8 mouse cellular contexts compared by ENCODE assay signal in genomic region chr17:15499656-15500394, GRCm38 (mm10). TPM values are rescaled to one million over a fixed set of nuclear protein-coding genes. Genes with fewer than 3 reads are reported as not detected.
DNase-seq lines count a peak whose midpoint lies in the region; ATAC-seq and TF ChIP-seq lines count a peak whose summit lies in the region.

Gene Psmb1 (minus strand): TSS chr17:15499751.
Gene Tbp (plus strand): TSS chr17:15499888.

- H3K9me3 ChIP-seq in embryonic facial prominence, embryonic 15.5 days (replicated peaks) = no peaks in the 10 kb centered on the region
- H3K9me3 ChIP-seq in limb, embryonic 14.5 days (ENCODE audit: control insufficient read depth, low read length) = no peaks in the 10 kb centered on the region
- no peaks in the 10 kb centered on the region for H3K9me3 ChIP-seq in midbrain, postnatal 0 days (ENCODE audit: low read length)

- ATAC-seq in embryonic facial prominence, embryonic 15.5 days (ENCODE audit: insufficient number of reproducible peaks, low FRiP score, low TSS enrichment, low read depth) = peak; percentile 93
- ATAC-seq in limb, embryonic 14.5 days (ENCODE audit: low FRiP score, low read depth) = peak; percentile 93
- ATAC-seq in midbrain, postnatal 0 days (ENCODE audit: low FRiP score) = peak; percentile 91

- WGBS in bone marrow, adult 2 months = under 1% methylated on average over 63 of the region's 63 CpGs
- under 1% methylated on average over 63 of the region's 63 CpGs for WGBS in embryonic facial prominence, embryonic 15.5 days
- under 1% methylated on average over 63 of the region's 63 CpGs for WGBS in limb, embryonic 14.5 days
- WGBS in midbrain, postnatal 0 days = under 1% methylated on average over 63 of the region's 63 CpGs

- peak; percentile 99 for DNase-seq in 416B (ENCODE audit: low read depth)
- peak; percentile 98 for DNase-seq in heart, adult 8-10 months (ENCODE audit: low spot score)
- DNase-seq in kidney, adult 9 months = peak; percentile 99
- peak; percentile 98 for DNase-seq in limb, embryonic 14.5 days (ENCODE audit: low spot score)
- peak; percentile 99 for DNase-seq in midbrain, postnatal 0 days (ENCODE audit: low spot score)
- DNase-seq in spleen, postnatal 14 days (ENCODE audit: low spot score in 2 of 2) = peak; percentile 90 to 95

- H3K9ac ChIP-seq in embryonic facial prominence, embryonic 15.5 days = peak within 1 kb of the TSS; percentile 55
- peak within 1 kb of the TSS; percentile 83 for H3K9ac ChIP-seq in limb, embryonic 14.5 days (ENCODE audit: low read depth, low read length, severe bottlenecking)
- peak within 1 kb of the TSS; percentile 84 for H3K9ac ChIP-seq in midbrain, postnatal 0 days (replicated peaks; ENCODE audit: low read length, poor library complexity, severe bottlenecking)

- H3K36me3 ChIP-seq in embryonic facial prominence, embryonic 15.5 days = peaks cover 21% of the 10 kb centered on the region
- peaks cover 29% of the 10 kb centered on the region for H3K36me3 ChIP-seq in limb, embryonic 14.5 days (ENCODE audit: control insufficient read depth, insufficient read depth, low read length)
- H3K36me3 ChIP-seq in midbrain, postnatal 0 days (ENCODE audit: insufficient read depth, low read length) = peaks cover 16% of the 10 kb centered on the region

- no peaks in the 10 kb centered on the region for H3K27me3 ChIP-seq in embryonic facial prominence, embryonic 15.5 days
- no peaks in the 10 kb centered on the region for H3K27me3 ChIP-seq in limb, embryonic 14.5 days (ENCODE audit: control insufficient read depth, insufficient read depth, low read length)
- H3K27me3 ChIP-seq in midbrain, postnatal 0 days (ENCODE audit: insufficient read depth, low read length) = no peaks in the 10 kb centered on the region

- H3K4me1 ChIP-seq in bone marrow, adult 2 months (ENCODE audit: control insufficient read depth, insufficient read depth, low read length) = peaks cover 1% of the 10 kb centered on the region; the same call in 1 of the 2 replicates
- peaks cover 30% of the 10 kb centered on the region for H3K4me1 ChIP-seq in embryonic facial prominence, embryonic 15.5 days
- peaks cover 24% of the 10 kb centered on the region for H3K4me1 ChIP-seq in limb, embryonic 14.5 days (ENCODE audit: control insufficient read depth, insufficient read depth, low read length)
- H3K4me1 ChIP-seq in midbrain, postnatal 0 days (ENCODE audit: insufficient read depth, low read length) = peaks cover 19% of the 10 kb centered on the region; the same call in 1 of the 2 replicates

- peak; percentile 86 for TF ChIP-seq POLR2A in bone marrow, adult 2 months (IDR thresholded peaks at IDR 0.05; ENCODE audit: borderline replicate concordance, control insufficient read depth, low read depth, low read length)
- 0 out of 2 replicates have a peak, but pooled peaks have one; percentile 26 for TF ChIP-seq POLR2A in limb, embryonic 14.5 days (IDR thresholded peaks at IDR 0.05; ENCODE audit: borderline replicate concordance, extremely low read depth, insufficient read depth, insufficient read length)

- peak within 1 kb of the TSS; percentile 88 for H3K27ac ChIP-seq in bone marrow, adult 2 months (ENCODE audit: control insufficient read depth, insufficient read depth, low read depth, low read length, poor library complexity)
- H3K27ac ChIP-seq in embryonic facial prominence, embryonic 15.5 days (replicated peaks) = peak within 1 kb of the TSS; percentile 96
- H3K27ac ChIP-seq in limb, embryonic 14.5 days (replicated peaks; ENCODE audit: low read depth, low read length) = peak within 1 kb of the TSS; percentile 53; the same call in 1 of the 2 replicates
- peak within 1 kb of the TSS; percentile 88 for H3K27ac ChIP-seq in midbrain, postnatal 0 days (ENCODE audit: low read depth, low read length)

- H3K4me2 ChIP-seq in embryonic facial prominence, embryonic 15.5 days (replicated peaks) = peak within 1 kb of the TSS; percentile 76
- peak within 1 kb of the TSS; percentile 78 for H3K4me2 ChIP-seq in limb, embryonic 14.5 days (replicated peaks; ENCODE audit: low read depth, low read length, severe bottlenecking)
- H3K4me2 ChIP-seq in midbrain, postnatal 0 days (ENCODE audit: low read depth, low read length, poor library complexity, severe bottlenecking) = peak within 1 kb of the TSS; percentile 86

- H3K4me3 ChIP-seq in bone marrow, adult 2 months (replicated peaks; ENCODE audit: control insufficient read depth, low read depth, low read length) = peak within 1 kb of the TSS; percentile 77
- peak within 1 kb of the TSS; percentile 99 for H3K4me3 ChIP-seq in embryonic facial prominence, embryonic 15.5 days (replicated peaks)
- peak within 1 kb of the TSS; percentile 97 for H3K4me3 ChIP-seq in limb, embryonic 14.5 days (replicated peaks; ENCODE audit: low read length)
- peak within 1 kb of the TSS; percentile 97 for H3K4me3 ChIP-seq in midbrain, postnatal 0 days (ENCODE audit: low read depth, low read length)

- TF ChIP-seq CTCF in bone marrow, adult 2 months (IDR thresholded peaks at IDR 0.05; ENCODE audit: control insufficient read depth, insufficient read depth, low read length) = no peak
- TF ChIP-seq CTCF in midbrain, postnatal 0 days (IDR thresholded peaks at IDR 0.05) = no peak

RNA-seq across cellular contexts. Expression of gene Psmb1, which starts in this region (rescaled TPM):
- 146 and 240 TPM in 2 replicates for polyA plus RNA-seq in bone marrow, adult 2 months (2011; ENCODE audit: insufficient read depth, insufficient read length, low replicate concordance, missing spikeins)
- polyA plus RNA-seq in embryonic facial prominence, embryonic 15.5 days (2015; fragmentation: Nextera tagmentation; extraction: Ambion mirVana) = 235 and 236 TPM in 2 replicates
- 100 to 1,000 TPM; 115 to 133 (median 121) TPM for total RNA-seq in heart, adult 8-10 months (2022)
- polyA plus RNA-seq in limb, embryonic 14.5 days (2012; rRNA removed) = 146 and 167 TPM in 2 replicates
- polyA plus RNA-seq in limb, embryonic 14.5 days (2014; fragmentation: Nextera tagmentation; extraction: Ambion mirVana) = 258 and 282 TPM in 2 replicates
- 93.1 and 130 TPM in 2 replicates for total RNA-seq in midbrain, postnatal 0 days (2014; rRNA removed)
- polyA plus RNA-seq in midbrain, postnatal 0 days (2015; fragmentation: Nextera tagmentation; extraction: Ambion mirVana) = 253 and 257 TPM in 2 replicates

RNA-seq across cellular contexts. Expression of gene Tbp, which starts in this region (rescaled TPM):
- polyA plus RNA-seq in bone marrow, adult 2 months (2011; ENCODE audit: insufficient read depth, insufficient read length, low replicate concordance, missing spikeins) = 14.0 and 15.6 TPM in 2 replicates
- 44.7 and 52.5 TPM in 2 replicates for polyA plus RNA-seq in embryonic facial prominence, embryonic 15.5 days (2015; fragmentation: Nextera tagmentation; extraction: Ambion mirVana)
- total RNA-seq in heart, adult 8-10 months (2022) = 10 to 100 TPM in 2 of 4 experiments, 1 to 10 TPM in 2; 8.4 to 11.2 (median 9.4) TPM
- 67.6 and 68.3 TPM in 2 replicates for polyA plus RNA-seq in limb, embryonic 14.5 days (2012; rRNA removed)
- polyA plus RNA-seq in limb, embryonic 14.5 days (2014; fragmentation: Nextera tagmentation; extraction: Ambion mirVana) = 48.3 and 61.7 TPM in 2 replicates
- 43.5 and 50.4 TPM in 2 replicates for total RNA-seq in midbrain, postnatal 0 days (2014; rRNA removed)
- 43.2 and 47.9 TPM in 2 replicates for polyA plus RNA-seq in midbrain, postnatal 0 days (2015; fragmentation: Nextera tagmentation; extraction: Ambion mirVana)

Comparison
In these comparisons a context has a peak if more than half of its experiments do, and no peak if none do; other contexts are left out.
1. Peak in every context shown above with its lines: DNase-seq, ATAC-seq, H3K4me3 ChIP-seq and H3K27ac ChIP-seq.